Mouse (Mus musculus) limb, embryonic 15.5 days (tissue): ENCODE measurements around the gene Phlda3. TPM values are rescaled to one million over a fixed set of nuclear protein-coding genes. Genes with fewer than 3 reads are reported as not detected.
A peak's percentile ranks its signal among the peaks of the same experiment; 100 is the strongest.

ENCODE experiments used
- ATAC-seq: fragments of 200-750 bp; cut with Nextera tagmentation; 2 replicates; pipeline ENCODE4 v1.8.0; 2017; ENCODE audit warnings: low read depth, moderate TSS enrichment; ENCODE audit not compliant: insufficient number of reproducible peaks, low FRiP score, low TSS enrichment
- H3K27ac ChIP-seq: fragments of 300-500 bp; sonication (generic); 2 replicates; pipeline ENCODE4 v1.5.1; 2015; ENCODE audit warnings: moderate library complexity, mild to moderate bottlenecking, inconsistent platforms
- H3K27me3 ChIP-seq: fragments of 300-500 bp; sonication (generic); 2 replicates; pipeline ENCODE4 v1.6.1; 2015; ENCODE audit warnings: inconsistent platforms
- H3K36me3 ChIP-seq: fragments of 300-500 bp; sonication (generic); 2 replicates; pipeline ENCODE4 v1.6.1; 2015; ENCODE audit warnings: inconsistent platforms
- H3K4me1 ChIP-seq: fragments of 300-500 bp; sonication (generic); 2 replicates; pipeline ENCODE4 v1.6.1; 2015; ENCODE audit warnings: inconsistent platforms
- H3K4me2 ChIP-seq: fragments of 300-500 bp; sonication (generic); 2 replicates; pipeline ENCODE4 v1.6.1; 2015; ENCODE audit warnings: mild to moderate bottlenecking, inconsistent platforms
- H3K4me3 ChIP-seq: fragments of 300-500 bp; sonication (generic); 2 replicates; pipeline ENCODE4 v1.5.1; 2015; ENCODE audit warnings: mild to moderate bottlenecking, inconsistent platforms
- H3K9ac ChIP-seq: fragments of 300-500 bp; sonication (generic); 2 replicates; pipeline ENCODE4 v1.6.1; 2015; ENCODE audit warnings: inconsistent platforms
- H3K9me3 ChIP-seq: fragments of 300-500 bp; sonication (generic); 2 replicates; pipeline ENCODE4 v1.6.1; 2016; ENCODE audit warnings: inconsistent platforms
- WGBS: fragments of 180-500 bp; shearing (Covaris S2); methylation state at CpG from one replicate; pipeline ENCODE4 v1.1.7; 2015; 5-methylcytosine and 5-hydroxymethylcytosine counted together
- polyA plus RNA-seq: library from polyadenylated mRNA; unstranded; fragments of >200 nt; fragmentation: Nextera tagmentation; extraction: Ambion mirVana; gene quantifications from 2 replicates; pipeline ENCODE4 v1.2.1, GENCODE M21; 2015

Gene Phlda3
- polyA plus RNA-seq, 1 experiment from 2014 or later, result 96.2 TPM

DNA sequence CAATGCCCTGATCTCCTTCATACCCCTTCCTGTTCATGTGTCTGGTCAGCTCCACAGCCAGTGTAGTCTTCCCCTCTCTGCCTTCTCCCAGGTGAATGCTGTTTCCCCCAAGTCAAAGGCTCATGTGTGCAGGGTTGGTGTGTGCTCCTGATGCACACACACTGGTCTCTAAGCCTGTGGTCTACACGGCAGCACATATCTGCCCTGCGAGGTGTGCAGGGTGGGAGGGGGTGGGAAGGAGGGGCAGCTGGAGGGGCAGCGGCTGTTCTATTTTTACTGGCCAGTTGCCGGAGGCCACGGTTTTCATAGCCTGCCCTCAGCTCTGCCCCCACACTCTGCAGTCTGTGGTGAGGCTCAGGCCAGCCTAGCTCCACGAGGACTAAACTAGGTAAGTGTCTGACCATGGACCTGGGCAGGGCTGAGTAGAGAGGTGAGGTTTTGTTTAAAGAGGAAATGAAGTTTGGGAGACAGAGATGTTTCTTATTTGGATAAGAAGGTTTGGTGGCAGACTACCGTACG, 33.2 kb downstream of the Phlda3 start:
- Histone ChIP-seq H3K36me3 (no peaks in the 10 kb centered on the region), H3K4me3 (peak overlapping the region; percentile 13; the same call in 1 of the 2 replicates), H3K27ac (peak overlapping the region; percentile 60), H3K4me1 (peaks cover 23% of the 10 kb centered on the region), H3K9me3 (no peaks in the 10 kb centered on the region), H3K4me2 (no peak overlapping the region), H3K27me3 (no peaks in the 10 kb centered on the region), H3K9ac (no peak overlapping the region)
- ATAC-seq, result no peak
- WGBS, result 37% methylated on average over 8 of the region's 8 CpGs

DNA sequence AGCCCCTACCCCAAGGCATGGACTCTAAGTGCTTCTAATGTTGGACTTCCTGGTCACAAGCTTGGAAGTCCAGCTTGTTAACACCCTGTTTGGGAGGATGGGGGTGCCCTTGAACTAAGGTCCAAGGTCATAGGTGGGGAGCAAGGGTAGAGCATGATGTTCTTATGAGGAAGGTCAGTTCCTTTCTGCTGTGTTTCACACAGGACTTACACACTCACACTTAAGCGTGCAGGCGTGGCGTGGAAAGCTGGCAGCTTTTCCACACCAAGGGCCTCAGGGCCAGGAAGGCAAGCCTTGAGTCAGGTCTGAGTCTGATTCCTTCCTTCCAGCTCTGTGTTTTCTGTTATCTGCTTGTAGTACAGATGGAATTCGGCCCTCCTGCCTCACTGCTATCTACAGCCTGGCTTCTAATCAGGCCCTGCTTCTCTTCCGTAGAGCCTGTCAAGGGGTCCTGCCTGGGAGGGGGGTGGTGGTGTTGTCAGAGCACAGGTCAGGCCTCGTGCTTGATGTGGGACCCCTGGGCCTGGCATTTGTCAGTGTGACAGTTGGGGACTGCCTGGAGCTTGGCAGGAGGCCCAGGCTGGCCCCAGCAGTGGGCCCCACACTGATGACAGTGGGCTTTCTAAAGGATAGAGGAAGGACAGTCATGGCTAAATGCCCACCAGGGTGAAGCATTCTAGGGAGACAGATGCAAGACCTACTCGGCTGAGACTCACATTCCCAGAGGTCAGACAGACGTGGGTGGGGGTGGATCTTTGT, 34.5 kb downstream of the Phlda3 start:
- WGBS, result 38% methylated on average over 8 of the region's 8 CpGs
- Histone ChIP-seq H3K27me3 (no peaks in the 10 kb centered on the region), H3K9ac (0 out of 2 replicates have a peak overlapping the region, but pooled peaks have one; percentile 2), H3K4me3 (0 out of 2 replicates have a peak overlapping the region, but pooled peaks have one; percentile 13), H3K9me3 (no peaks in the 10 kb centered on the region), H3K4me2 (no peak overlapping the region), H3K27ac (peak overlapping the region; percentile 27), H3K36me3 (no peaks in the 10 kb centered on the region), H3K4me1 (peaks cover 16% of the 10 kb centered on the region)
- peak; percentile 79 for ATAC-seq

DNA sequence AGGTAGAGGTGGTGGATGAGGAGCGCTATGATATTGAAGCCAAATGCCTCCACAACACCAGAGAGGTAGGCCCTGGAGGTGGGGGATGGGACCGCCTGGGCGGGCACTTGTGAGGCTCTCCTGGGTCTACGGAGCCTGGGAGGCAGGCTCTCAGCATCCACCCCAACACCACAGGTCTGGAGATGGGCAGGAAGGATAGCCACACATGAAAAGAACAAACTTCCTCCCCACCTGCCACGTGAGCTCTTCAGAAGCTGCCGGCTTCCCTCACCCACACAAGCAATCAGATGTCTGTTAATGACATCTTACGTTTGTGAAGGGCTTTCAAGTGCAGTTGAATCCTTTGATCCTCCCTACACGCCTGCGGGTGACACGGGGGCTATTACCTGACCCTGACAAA, 41.6 kb downstream of the Phlda3 start:
- no peak overlapping the region for H3K9ac ChIP-seq
- H3K4me3 ChIP-seq, result no peak overlapping the region
- 23% methylated on average over 10 of the region's 10 CpGs for WGBS
- no peak overlapping the region for H3K27ac ChIP-seq
- H3K4me2 ChIP-seq, result no peak overlapping the region
- no peak for ATAC-seq
- no peaks in the 10 kb centered on the region for H3K9me3 ChIP-seq
- no peaks in the 10 kb centered on the region for H3K27me3 ChIP-seq
- H3K4me1 ChIP-seq, result 0 out of 2 replicates have a peak, but pooled peaks cover 4% of the 10 kb centered on the region
- no peaks in the 10 kb centered on the region for H3K36me3 ChIP-seq

- H3K4me3 ChIP-seq, result no peak overlapping the region
- H3K27me3 ChIP-seq, result no peaks in the 10 kb centered on the region
- 39% methylated on average over 2 of the region's 2 CpGs for WGBS
- no peaks in the 10 kb centered on the region for H3K9me3 ChIP-seq
- H3K9ac ChIP-seq, result no peak overlapping the region
- H3K36me3 ChIP-seq, result no peaks in the 10 kb centered on the region
- no peak for ATAC-seq
- H3K4me2 ChIP-seq, result no peak overlapping the region
- 0 out of 2 replicates have a peak, but pooled peaks cover 9% of the 10 kb centered on the region for H3K4me1 ChIP-seq
- H3K27ac ChIP-seq, result no peak overlapping the region
Measured at GRCm38 (mm10) chr1:135810180-135810579, 44.3 kb downstream of the Phlda3 start.

DNA sequence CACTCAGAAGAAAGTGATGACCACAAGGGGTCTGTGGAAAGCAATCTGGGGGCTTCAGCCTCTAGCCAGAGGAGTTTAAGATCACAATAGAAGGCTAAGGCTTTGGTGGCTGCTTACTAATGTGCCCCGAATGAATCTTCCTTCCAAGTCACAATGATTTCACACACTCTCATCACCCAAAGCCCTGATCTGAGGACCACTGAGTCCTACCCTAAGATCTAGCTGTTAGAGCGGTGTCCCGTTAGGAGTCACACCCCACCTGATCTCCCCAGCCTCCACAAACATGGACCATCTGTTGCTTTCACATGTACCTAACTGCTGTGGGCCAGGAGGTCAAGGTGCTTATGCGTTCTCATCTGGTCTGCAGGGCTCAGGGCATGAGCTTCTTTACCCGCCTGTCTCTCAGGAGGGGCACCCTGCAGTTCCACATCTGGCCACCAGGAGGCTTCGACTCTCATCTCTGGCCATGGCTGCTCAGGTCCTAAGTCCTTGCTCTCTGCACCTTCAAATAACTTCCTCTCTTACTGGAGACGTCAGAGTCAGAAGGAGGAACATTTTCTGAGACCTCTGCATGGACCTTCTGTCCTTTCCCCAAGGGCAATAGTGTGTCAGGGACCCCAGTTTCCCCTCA, 45.2 kb downstream of the Phlda3 start:
- Histone ChIP-seq H3K27me3 (peaks cover 3% of the 10 kb centered on the region), H3K27ac (no peak overlapping the region), H3K4me2 (no peak overlapping the region), H3K4me1 (0 out of 2 replicates have a peak, but pooled peaks cover 9% of the 10 kb centered on the region), H3K4me3 (no peak overlapping the region), H3K36me3 (no peaks in the 10 kb centered on the region), H3K9me3 (no peaks in the 10 kb centered on the region), H3K9ac (no peak overlapping the region)
- 27% methylated on average over 7 of the region's 7 CpGs for WGBS
- ATAC-seq, result no peak

- Histone ChIP-seq H3K36me3 (no peaks in the 10 kb centered on the region), H3K9ac (no peak overlapping the region), H3K4me3 (no peak overlapping the region), H3K4me1 (0 out of 2 replicates have a peak, but pooled peaks cover 9% of the 10 kb centered on the region), H3K4me2 (no peak overlapping the region), H3K27ac (peak overlapping the region; percentile 77; the same call in 1 of the 2 replicates), H3K9me3 (no peaks in the 10 kb centered on the region), H3K27me3 (peaks cover 14% of the 10 kb centered on the region)
- peak; percentile 44; the same call in 1 of the 2 replicates for ATAC-seq
- WGBS, result 65% methylated on average over 3 of the region's 3 CpGs
Measured at GRCm38 (mm10) chr1:135812205-135812604, 46.3 kb downstream of the Phlda3 start.

DNA sequence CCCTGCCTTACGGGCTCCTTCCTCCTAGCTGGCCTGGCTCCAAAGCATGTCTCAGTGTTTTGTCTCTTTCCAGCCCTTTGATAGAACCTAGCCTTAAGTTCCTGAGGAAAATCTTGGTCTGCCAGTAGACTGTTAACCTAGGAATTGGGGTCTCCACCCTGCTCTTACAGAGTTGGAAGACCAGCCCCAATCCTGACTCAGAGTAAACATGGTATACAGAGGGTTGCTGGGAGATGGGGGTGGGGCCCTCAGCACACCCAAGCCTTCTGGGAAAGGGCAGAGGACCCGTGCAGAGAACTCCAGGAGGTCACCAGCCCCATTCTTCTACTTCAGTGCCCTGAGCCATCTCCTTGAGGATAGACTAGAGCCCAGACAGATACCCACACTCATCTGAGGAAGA, 46.7 kb downstream of the Phlda3 start:
- Histone ChIP-seq H3K4me2 (no peak overlapping the region), H3K9me3 (no peaks in the 10 kb centered on the region), H3K27me3 (peaks cover 18% of the 10 kb centered on the region), H3K4me1 (0 out of 2 replicates have a peak, but pooled peaks cover 9% of the 10 kb centered on the region), H3K36me3 (no peaks in the 10 kb centered on the region), H3K27ac (peak overlapping the region; percentile 77), H3K4me3 (no peak overlapping the region), H3K9ac (no peak overlapping the region)
- ATAC-seq, result peak; percentile 45; the same call in 1 of the 2 replicates
- 25% methylated on average over 2 of the region's 2 CpGs for WGBS

- no peak for ATAC-seq
- Histone ChIP-seq H3K27me3 (peaks cover 22% of the 10 kb centered on the region), H3K4me2 (no peak overlapping the region), H3K4me3 (no peak overlapping the region), H3K4me1 (peaks cover 10% of the 10 kb centered on the region), H3K36me3 (no peaks in the 10 kb centered on the region), H3K27ac (peak overlapping the region; percentile 77), H3K9me3 (no peaks in the 10 kb centered on the region), H3K9ac (no peak overlapping the region)
- 57% methylated on average over 4 of the region's 4 CpGs for WGBS
Measured at GRCm38 (mm10) chr1:135813071-135813470, 47.2 kb downstream of the Phlda3 start.

DNA sequence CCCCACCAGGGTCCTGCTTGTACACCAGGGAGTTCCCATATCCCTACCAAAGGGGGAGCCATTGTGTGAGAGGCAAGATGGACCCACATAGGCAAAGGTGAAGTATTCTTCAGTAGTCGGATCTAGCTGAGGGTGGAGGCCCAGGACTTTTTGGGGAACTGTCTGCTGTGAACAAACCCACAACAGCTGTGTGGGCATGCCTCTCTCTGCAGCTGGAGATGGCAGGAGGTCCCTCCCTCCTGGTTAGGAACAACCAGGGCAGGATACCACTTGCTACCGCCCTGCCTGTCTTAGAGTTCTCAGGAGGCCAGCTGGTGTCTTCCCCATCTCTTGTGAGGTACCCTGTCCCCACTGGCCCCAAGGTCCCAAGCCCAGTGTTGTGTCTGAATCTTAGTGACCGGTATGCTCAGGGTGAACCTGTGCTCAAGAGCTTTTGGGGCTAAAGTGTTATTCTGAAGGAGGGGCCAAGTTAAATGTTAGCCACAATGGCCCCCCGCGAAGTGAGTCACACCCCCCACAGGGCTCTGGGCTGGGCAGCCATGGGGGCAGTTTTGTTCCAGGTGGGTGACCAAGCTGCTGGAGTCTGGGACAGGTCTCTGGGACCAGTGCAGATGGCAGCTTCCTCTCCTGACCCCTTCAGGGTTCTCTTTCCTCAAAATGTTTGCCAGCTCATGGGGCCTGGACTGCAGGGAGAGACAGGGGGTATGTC, 47.9 kb downstream of the Phlda3 start:
- H3K9me3 ChIP-seq, result no peaks in the 10 kb centered on the region
- no peak for ATAC-seq
- no peak overlapping the region for H3K4me3 ChIP-seq
- H3K4me1 ChIP-seq, result peaks cover 18% of the 10 kb centered on the region
- H3K9ac ChIP-seq, result no peak overlapping the region
- H3K36me3 ChIP-seq, result no peaks in the 10 kb centered on the region
- H3K4me2 ChIP-seq, result no peak overlapping the region
- H3K27me3 ChIP-seq, result peaks cover 30% of the 10 kb centered on the region
- H3K27ac ChIP-seq, result no peak overlapping the region
- 75% methylated on average over 5 of the region's 5 CpGs for WGBS

DNA sequence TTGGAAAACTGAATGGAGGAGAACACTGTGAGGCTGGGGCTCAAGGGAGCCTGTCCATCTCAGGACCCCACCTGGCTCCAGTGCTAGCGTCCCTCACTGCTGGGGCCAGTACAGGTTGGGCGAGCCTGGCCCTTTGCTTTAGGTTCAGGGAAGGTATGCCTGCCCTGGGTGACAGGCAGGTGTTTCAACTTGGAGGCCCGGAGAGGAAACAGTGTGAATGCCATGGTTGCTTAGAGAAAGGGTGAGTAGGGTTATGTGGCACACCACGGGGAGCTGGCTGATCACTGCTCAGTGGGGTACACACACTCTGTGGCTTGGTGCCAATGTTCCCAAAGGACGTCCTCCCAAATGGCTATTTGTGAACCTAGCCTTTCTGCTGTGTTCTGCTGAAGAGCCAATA, 48.6 kb downstream of the Phlda3 start:
- peaks cover 23% of the 10 kb centered on the region for H3K4me1 ChIP-seq
- no peak overlapping the region for H3K27ac ChIP-seq
- H3K4me3 ChIP-seq, result no peak overlapping the region
- 83% methylated on average over 5 of the region's 5 CpGs for WGBS
- no peaks in the 10 kb centered on the region for H3K36me3 ChIP-seq
- H3K4me2 ChIP-seq, result no peak overlapping the region
- no peak for ATAC-seq
- H3K9me3 ChIP-seq, result no peaks in the 10 kb centered on the region
- H3K27me3 ChIP-seq, result peaks cover 37% of the 10 kb centered on the region
- H3K9ac ChIP-seq, result no peak overlapping the region

DNA sequence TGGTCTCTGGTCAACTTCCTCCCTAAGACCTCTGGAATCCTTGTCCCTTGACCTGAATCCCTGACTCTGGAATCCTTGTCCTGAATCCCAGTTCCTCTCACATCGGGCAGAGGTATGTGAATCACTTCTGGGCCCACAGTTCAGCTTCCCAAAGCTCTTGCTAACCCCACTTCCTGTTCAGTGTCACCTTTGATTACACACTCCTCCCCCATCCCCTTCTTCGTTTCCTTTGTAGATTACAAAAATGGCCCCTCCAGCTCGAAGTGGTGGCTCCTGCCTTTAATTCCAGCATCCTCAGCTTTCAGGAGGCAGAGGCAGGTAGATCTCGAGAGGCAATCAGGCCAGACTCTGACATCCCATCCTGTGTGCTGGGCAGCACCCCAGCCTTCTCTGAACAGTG, 51.7 kb downstream of the Phlda3 start:
- 59% methylated on average over 4 of the region's 4 CpGs for WGBS
- Histone ChIP-seq H3K4me1 (peaks cover 20% of the 10 kb centered on the region), H3K27ac (no peak overlapping the region), H3K9ac (no peak overlapping the region), H3K4me3 (no peak overlapping the region), H3K9me3 (no peaks in the 10 kb centered on the region), H3K27me3 (peaks cover 53% of the 10 kb centered on the region), H3K4me2 (no peak overlapping the region), H3K36me3 (no peaks in the 10 kb centered on the region)
- ATAC-seq, result no peak
